ENCODE assay signal across 7 mouse cellular contexts in the genomic region with DNA sequence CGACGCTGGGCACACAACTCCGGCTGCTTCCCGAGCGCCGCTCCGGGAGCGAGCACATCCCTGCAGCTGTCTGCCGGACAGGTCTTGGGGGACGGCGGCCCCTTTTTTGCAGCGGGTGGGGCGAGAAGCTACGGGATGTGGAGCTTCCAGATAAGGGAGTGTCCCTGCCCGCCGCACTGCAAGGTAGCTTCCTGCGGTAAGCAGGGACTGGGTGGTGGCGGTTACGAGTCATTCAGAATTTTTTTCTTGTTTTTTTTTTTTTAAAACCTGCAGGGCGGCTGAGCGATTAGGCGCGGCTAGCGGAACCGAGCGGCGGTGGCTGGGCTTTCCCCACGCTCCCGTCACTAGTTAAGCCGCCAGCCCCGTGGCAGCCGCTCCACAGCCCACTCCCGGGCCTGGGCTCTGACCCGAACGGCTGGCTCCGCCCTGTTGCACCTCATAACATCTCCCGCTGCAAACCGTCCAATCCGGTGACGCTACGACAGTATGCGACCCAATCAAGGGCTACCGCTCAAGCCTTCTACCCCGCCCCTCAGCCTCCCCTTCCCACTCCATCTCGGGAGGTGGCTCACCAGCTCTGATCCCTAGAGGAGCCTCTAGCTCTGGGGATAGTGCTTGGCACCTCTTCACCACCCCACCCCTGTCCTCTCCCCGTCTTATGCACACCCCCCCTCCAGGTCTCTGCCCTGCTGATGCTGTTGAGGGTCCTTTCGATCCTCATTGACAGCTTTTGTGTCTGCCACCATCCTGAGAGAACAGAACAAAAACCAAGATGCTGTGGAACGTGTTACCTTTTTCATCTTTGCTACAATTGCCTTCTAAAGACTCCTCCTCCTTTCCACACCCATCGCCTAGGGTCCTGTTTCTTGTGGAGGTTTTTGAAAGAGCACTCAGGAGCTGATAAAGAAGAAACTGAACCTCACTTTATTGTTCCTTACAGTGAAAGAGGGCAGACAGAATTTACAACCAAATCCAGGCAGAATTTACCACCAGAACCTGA. TPM values are rescaled to one million over a fixed set of nuclear protein-coding genes. Genes with fewer than 3 reads are reported as not detected.
A peak's percentile ranks its signal among the peaks of the same experiment; 100 is the strongest.
DNase-seq lines count a peak whose midpoint lies in the region; ATAC-seq and TF ChIP-seq lines count a peak whose summit lies in the region.

No protein-coding gene starts in this region.

- no peaks in the 10 kb centered on the region for H3K9me3 ChIP-seq in embryonic facial prominence, embryonic 10.5 days
- no peaks in the 10 kb centered on the region for H3K9me3 ChIP-seq in intestine, postnatal 0 days (ENCODE audit: control insufficient read depth)
- no peaks in the 10 kb centered on the region for H3K9me3 ChIP-seq in midbrain, embryonic 12.5 days

- peaks cover 30% of the 10 kb centered on the region for H3K4me1 ChIP-seq in embryonic facial prominence, embryonic 10.5 days
- 0 out of 2 replicates have a peak, but pooled peaks cover 1% of the 10 kb centered on the region for H3K4me1 ChIP-seq in intestine, postnatal 0 days (replicated peaks; ENCODE audit: control insufficient read depth, insufficient read depth, low read length)
- H3K4me1 ChIP-seq in midbrain, embryonic 12.5 days = peaks cover 15% of the 10 kb centered on the region
- peaks cover under 1% of the 10 kb centered on the region; the same call in 1 of the 2 replicates for H3K4me1 ChIP-seq in small intestine, adult 2 months (ENCODE audit: control insufficient read depth, insufficient read depth, insufficient read length, low read length)

- under 1% methylated on average over 49 of the region's 49 CpGs for WGBS in embryonic facial prominence, embryonic 10.5 days
- WGBS in intestine, postnatal 0 days = under 1% methylated on average over 49 of the region's 49 CpGs
- under 1% methylated on average over 49 of the region's 49 CpGs for WGBS in midbrain, embryonic 12.5 days
- under 1% methylated on average over 49 of the region's 49 CpGs for WGBS in small intestine, adult 2 months

- ATAC-seq in intestine, postnatal 0 days = peak; percentile 89
- peak; percentile 96 for ATAC-seq in midbrain, embryonic 12.5 days (ENCODE audit: low FRiP score, low read depth)

- H3K27me3 ChIP-seq in embryonic facial prominence, embryonic 10.5 days (replicated peaks; ENCODE audit: low read depth, poor library complexity, severe bottlenecking) = no peaks in the 10 kb centered on the region
- H3K27me3 ChIP-seq in intestine, postnatal 0 days (replicated peaks; ENCODE audit: control insufficient read depth, insufficient read depth, low read length) = no peaks in the 10 kb centered on the region
- H3K27me3 ChIP-seq in midbrain, embryonic 12.5 days = no peaks in the 10 kb centered on the region
- no peaks in the 10 kb centered on the region for H3K27me3 ChIP-seq in small intestine, adult 2 months (ENCODE audit: control insufficient read depth, insufficient read depth, low read length)

- no peaks in the 10 kb centered on the region for H3K36me3 ChIP-seq in embryonic facial prominence, embryonic 10.5 days (replicated peaks)
- no peaks in the 10 kb centered on the region for H3K36me3 ChIP-seq in intestine, postnatal 0 days (ENCODE audit: control insufficient read depth, insufficient read depth)
- H3K36me3 ChIP-seq in midbrain, embryonic 12.5 days = no peaks in the 10 kb centered on the region
- H3K36me3 ChIP-seq in small intestine, adult 2 months (ENCODE audit: control insufficient read depth, insufficient read depth, low read length) = no peaks in the 10 kb centered on the region

- TF ChIP-seq CTCF in intestine, postnatal 0 days (IDR thresholded peaks at IDR 0.05; ENCODE audit: low read depth) = 0 out of 2 replicates have a peak, but pooled peaks have one; percentile 16
- TF ChIP-seq CTCF in small intestine, adult 2 months (IDR thresholded peaks at IDR 0.05; ENCODE audit: extremely low read depth, insufficient read length, insufficient replicate concordance, low read depth, low read length) = no peak

- peak; percentile 81 for TF ChIP-seq POLR2A in small intestine, adult 2 months (IDR thresholded peaks at IDR 0.05; ENCODE audit: low read depth, low read length)

- peak overlapping the region; percentile 90 for H3K4me3 ChIP-seq in embryonic facial prominence, embryonic 10.5 days
- peak overlapping the region; percentile 95 for H3K4me3 ChIP-seq in intestine, postnatal 0 days (ENCODE audit: low read depth, low read length)
- peak overlapping the region; percentile 99 for H3K4me3 ChIP-seq in midbrain, embryonic 12.5 days
- H3K4me3 ChIP-seq in small intestine, adult 2 months (ENCODE audit: low read depth, low read length) = peak overlapping the region; percentile 94

- DNase-seq in adrenal gland, postnatal 10 days = peak; percentile 96
- peak; percentile 95 for DNase-seq in embryonic facial prominence, embryonic 10.5 days (ENCODE audit: low spot score)
- peak; percentile 69 for DNase-seq in gonadal fat pad, adult 2 months (ENCODE audit: low read depth)
- peak; percentile 98 for DNase-seq in left cerebral cortex, postnatal 4 days

- peak overlapping the region; percentile 99 for H3K27ac ChIP-seq in embryonic facial prominence, embryonic 10.5 days (replicated peaks)
- H3K27ac ChIP-seq in intestine, postnatal 0 days (ENCODE audit: low read depth, low read length) = peak overlapping the region; percentile 99
- H3K27ac ChIP-seq in midbrain, embryonic 12.5 days (replicated peaks) = peak overlapping the region; percentile 99
- H3K27ac ChIP-seq in small intestine, adult 2 months (ENCODE audit: insufficient read depth, low read depth, low read length) = peak overlapping the region; percentile 95

- intact Hi-C loops in left cerebral cortex, postnatal 4 days (cut with DNase I) = loop anchor here (5.0 to 10.0 kb wide), 3 partner anchors 65 to 218 kb away; no protein-coding TSS in a partner anchor

- H3K9ac ChIP-seq in intestine, postnatal 0 days (ENCODE audit: low read depth, low read length) = peak overlapping the region; percentile 94
- H3K9ac ChIP-seq in midbrain, embryonic 12.5 days (replicated peaks) = peak overlapping the region; percentile 99

- H3K4me2 ChIP-seq in intestine, postnatal 0 days (replicated peaks; ENCODE audit: low read depth) = peak overlapping the region; percentile 78
- H3K4me2 ChIP-seq in midbrain, embryonic 12.5 days (replicated peaks) = peak overlapping the region; percentile 72

RNA-seq across cellular contexts. Expression of a gene that starts 0.8 kb away (rescaled TPM):
- 10 to 100 TPM; 57.5 to 78.3 TPM for total RNA-seq in adrenal gland, postnatal 10 days (2021)
- 15.7 and 23.1 TPM in 2 replicates for polyA plus RNA-seq in embryonic facial prominence, embryonic 10.5 days (2016; fragmentation: Nextera tagmentation; extraction: Ambion mirVana)
- 15.4 and 31.3 TPM in 2 replicates for polyA plus RNA-seq in gonadal fat pad, adult 2 months (2012; rRNA removed)
- polyA plus RNA-seq in intestine, postnatal 0 days (2015; fragmentation: Nextera tagmentation; extraction: Ambion mirVana) = 6.5 and 6.9 TPM in 2 replicates
- total RNA-seq in left cerebral cortex, postnatal 4 days (2021) = 100 to 1,000 TPM; 235 to 259 TPM
- 67.8 and 75.0 TPM in 2 replicates for polyA plus RNA-seq in midbrain, embryonic 12.5 days (2016; fragmentation: Nextera tagmentation; extraction: Ambion mirVana)
- 4.9 and 12.6 TPM in 2 replicates for polyA plus RNA-seq in small intestine, adult 2 months (2012; rRNA removed)

Comparison
In these comparisons a context has a peak if more than half of its experiments do, and no peak if none do; other contexts are left out.
1. Peak in every context shown above with its lines: DNase-seq, ATAC-seq, H3K4me3 ChIP-seq and H3K27ac ChIP-seq.